Mouse (Mus musculus) kidney, adult 9 months (tissue): ENCODE measurements around the gene Lbhd2.

ENCODE experiments used
- DNase-seq: peaks from one replicate; pipeline ENCODE4 v3.0.0; 2022

The Lbhd2 gene

DNA sequence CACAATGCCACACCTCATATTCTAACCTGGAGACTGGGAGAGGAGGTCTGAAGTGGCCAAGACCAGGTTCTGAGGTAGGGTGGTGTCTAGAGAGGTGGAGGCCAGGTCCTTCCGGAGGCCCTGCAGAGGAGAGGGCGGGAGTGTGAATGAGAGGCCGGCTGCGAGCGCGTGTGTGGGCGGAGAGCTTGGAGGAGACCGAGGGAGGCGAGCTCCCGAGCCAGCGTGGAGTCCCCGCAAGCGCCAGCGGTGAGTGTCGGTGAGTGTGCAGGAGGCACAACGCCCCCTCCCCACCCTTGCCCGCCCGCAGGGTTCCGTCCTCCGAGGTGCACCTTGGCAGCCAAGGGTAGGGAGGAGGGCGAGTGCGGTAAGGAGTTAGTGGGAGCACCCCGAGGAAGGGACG lies at the start of gene Lbhd2:
Gene Lbhd2, plus strand, starts transcription at position 188 of the 400 bp plus-strand sequence.
- no peak for DNase-seq

DNA sequence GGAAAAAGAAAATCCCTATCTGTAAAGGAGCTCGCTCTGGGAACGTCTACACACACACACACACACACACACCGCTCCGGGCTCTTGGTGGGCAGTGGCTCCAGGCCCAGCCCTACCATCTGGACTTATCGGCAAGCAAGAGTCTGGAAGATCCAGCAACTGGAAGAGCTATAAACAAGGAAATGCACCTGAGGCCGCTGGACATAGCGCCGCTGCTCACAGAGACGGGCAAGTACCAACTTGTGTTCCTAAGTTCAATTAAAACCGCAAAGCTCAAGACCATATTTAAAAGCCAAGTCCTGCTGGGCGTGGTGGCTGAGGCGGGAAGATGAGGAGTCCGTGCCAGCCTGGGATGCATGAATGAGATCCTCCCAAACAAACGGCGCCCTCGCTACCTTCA lies 45.9 kb upstream of the Lbhd2 start:
- DNase-seq, result no peak

DNA sequence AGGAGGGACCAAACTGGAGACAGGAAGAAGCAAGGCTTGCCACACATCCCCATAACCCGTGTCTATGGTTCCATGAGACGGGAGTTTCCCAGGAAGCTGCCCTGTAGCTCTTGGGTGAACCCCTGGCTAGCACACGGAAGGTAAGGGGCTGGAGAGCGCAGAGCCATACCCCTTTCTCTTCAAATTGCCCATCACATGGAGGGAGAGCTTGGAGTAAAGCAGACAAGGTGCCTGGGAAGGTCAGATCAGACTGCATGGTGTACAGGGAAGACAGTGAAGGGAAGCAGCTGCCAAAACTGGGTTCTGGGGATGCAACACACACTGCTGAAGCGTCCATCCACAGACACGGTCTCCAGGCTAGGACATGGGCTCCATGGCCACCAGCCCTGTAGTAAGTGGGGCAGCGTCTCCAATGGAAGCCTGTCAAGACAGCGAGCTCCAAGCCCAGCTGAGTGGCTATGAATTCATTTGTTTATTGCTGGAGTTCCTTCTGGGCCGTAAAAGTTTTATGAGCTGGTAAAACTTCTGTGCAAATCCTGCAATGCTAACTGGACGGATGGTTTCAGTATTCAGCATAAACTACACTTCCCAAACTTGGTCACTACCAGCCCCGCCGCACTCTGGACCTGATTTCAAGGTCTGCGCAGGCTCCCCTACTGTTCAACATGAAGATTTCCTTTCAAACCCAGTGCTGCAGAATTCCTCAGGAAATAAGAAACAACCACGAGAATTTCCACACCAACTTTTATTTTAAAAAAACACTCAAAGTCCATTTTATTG lies 45.1 kb upstream of the Lbhd2 start:
- DNase-seq, result peak; percentile 73

DNA sequence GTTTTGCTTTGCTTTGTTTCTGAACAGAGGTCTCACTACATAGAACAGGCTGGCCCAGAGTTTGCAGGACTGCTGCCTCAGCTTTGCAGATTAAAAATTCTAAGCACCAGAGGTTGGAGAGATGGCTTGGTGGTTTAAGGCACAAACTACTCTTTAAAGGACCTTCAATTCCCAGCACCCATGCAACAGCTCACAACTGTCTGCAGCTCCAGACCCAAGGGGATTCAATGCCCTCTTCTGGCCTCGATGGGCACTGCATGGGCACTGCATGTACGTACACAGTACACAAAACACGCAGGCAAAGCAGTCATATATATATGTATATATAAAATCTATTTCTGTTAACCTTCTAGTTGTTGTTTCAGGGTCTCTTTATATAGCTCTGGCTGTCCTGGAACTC lies 42.4 kb upstream of the Lbhd2 start:
- DNase-seq, result no peak

DNA sequence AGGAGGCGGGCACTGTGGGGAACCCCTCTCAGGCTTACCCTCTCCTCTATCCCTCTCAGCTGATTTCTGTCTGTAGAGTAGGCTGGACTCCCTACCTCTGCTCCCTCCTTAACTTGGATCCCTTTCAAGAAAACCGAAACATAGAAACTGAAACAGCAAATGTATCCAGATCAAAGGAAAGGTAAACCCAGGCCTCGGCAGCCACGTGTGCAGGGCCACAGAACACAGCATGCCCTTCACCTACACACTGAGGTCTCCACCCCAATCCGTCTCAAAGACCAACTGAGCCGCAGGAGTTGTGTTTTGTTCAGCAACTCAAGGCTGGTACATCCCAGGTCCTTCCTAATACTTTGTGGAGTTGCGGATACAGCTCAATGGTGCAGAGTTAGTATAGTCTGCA lies 39.5 kb upstream of the Lbhd2 start:
- no peak for DNase-seq

DNA sequence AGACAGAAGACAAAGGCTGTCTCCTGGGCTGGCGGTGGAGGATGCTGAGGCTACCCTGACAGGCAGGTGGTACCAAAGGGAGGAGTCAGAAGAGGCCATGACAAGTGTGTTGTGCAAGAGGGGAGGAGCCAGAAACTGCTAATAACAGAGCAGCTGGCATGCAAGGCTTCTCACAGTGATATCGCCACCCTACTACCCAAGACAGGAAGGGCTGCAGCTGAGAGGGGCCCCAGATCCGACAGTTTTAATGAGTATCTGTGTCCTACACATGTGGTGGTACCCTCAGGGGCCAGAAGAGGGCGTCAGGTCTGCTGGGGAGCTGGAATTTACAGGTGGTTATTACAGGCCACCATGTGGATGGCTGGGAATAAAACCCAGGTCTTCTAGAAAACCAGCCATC lies 36.4 kb upstream of the Lbhd2 start:
- DNase-seq, result no peak

DNA sequence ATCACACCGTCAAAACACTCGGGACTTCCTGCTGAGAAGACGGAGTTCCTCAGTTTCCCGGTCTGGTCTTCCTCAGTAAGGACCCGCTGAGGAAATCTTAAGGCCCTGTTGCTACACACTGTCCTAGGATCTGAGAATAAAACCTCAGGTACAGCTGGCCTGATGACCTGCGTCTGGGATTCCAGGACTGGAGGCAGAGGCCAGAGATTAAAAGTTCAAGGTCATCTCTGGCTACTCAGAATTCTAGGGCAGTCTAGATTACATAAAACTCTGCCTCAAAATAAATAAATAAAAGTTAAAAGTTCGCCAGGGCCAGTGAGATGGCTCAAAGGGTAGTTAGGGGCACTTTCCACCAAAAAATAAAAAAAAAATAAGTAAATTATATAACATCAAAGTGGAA lies 34.7 kb upstream of the Lbhd2 start:
- peak; percentile 60 for DNase-seq

DNA sequence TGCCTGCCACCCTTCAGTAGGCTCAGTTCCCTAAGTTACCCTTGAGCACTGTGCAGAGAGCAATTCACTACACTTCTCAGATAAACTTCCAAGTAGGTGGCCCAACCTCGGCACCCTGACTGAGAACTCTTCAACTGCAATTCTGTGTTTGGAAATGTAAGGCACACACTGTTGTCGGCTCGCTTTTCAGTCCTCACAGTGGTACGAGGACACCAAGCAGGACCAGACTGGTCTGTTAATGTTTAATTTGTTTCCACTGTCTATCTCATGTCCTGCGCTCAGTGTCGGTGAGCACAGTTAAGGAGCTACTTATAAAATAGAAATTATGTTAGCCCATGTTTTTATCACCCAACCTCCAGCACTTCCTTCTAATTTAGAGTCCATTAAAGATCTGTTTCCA lies 33.2 kb upstream of the Lbhd2 start:
- no peak for DNase-seq

DNA sequence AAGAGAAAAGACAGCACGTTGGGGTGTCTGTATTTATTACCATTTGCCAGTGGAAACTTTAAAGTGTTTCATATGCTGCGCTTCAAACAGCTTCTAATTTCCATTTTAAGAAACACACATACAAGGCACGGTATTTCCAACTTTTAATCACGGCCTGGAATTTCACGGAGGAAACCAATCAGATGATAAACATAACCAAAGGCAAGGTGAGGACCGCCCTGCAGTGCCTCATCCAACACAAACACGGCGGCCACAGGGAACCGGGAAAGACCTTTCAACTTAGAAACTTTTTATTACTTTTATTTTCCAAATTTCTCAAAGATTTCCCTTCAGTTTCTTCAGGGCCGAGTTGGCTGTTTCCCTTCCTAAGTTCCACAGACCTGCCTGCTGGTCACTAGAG lies 31.9 kb upstream of the Lbhd2 start:
- DNase-seq, result no peak

DNA sequence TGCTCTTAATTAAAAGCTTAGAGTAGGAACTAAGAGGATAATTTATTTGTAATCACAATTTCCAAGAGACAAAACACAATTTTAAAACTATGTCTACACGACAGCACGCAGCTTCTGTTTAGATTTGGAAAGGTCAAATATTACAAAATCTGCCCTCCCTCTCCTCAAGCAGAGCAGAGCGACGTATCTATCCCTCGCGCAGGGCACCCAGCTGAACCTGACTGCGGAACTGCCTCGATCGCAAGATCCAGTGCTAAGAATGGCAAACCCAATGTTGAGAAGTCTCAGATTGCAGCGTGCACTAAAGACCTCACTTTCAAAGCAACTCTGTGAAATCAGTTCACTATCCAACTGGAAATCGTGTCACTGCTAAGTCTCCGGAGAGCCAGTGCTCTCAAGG lies 31.1 kb upstream of the Lbhd2 start:
- no peak for DNase-seq

DNA sequence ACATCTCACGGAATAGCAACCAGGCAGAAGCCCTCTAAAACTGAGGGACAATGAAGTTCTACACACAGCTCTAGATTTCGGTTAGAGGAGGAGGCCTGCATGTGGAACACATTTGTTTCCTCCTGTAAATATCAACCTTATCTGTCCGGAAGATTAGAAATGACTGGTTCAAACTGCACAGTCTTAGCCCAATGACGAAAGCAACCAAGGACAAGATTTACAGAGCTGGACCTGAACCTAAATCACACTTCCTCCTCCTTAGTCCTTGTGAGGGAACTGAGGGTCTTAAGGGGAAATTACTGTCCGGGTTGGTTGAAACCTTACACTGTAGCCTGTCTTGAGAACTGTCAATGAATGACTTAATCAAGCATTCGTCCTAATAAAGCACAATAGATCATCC lies 30.6 kb upstream of the Lbhd2 start:
- DNase-seq, result no peak

DNA sequence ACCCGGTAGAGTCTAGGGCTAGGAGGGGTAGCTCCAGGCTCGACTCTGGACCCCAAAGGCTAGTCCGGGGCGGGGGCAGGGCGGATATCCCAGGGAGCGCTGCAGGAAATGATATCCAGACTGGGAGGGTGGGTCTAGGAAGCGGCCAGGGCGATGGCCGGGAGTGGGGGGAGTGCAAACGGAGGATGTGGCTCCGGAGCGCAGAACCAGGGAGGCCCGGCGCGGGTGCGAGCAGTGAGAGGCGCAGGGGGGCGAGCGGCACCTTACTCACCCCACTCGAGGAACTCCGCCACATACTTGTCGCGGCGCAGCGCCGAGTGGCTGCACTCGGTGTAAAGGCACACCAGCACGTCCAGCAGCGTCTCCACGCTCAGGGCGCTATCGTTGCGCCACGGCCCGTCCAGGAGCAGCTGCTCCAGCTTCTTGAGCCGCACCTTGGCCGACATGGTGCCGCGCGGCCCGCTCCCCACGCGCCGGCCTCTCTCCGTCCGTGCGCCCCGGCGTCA lies 29.7 kb upstream of the Lbhd2 start:
- DNase-seq, result peak; percentile 70

DNA sequence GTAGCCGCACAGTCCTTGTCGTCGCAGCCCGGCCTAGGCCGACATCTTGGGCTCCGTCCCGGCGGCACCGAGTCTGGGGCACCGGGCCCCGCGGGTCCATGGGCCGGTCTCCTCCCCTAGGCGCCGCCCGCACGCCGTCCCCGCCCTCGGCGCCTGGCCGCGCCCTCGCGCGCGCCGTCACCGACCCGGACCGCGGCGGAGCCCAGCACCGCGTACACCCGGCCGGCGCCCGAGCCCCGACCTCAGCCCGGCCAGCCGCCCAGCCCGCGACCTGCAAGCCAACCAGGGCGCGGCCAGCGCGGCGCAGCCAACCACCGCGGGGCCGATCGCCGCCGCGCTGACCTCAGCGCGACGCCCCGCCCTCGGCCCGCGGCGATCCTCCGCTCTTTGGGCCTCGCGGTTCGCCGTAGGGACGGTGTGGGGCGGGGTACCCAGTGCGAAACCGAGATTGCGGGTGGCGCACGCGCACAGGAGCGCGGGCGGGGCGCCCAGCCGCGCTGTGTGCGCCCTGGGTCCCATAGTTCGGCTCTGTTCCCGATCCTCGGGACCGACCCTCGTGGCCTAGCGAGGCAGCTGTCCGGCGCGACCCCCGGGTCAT lies 29.1 kb upstream of the Lbhd2 start, which contains the start of gene Cdc42bpb:
Gene Cdc42bpb, minus strand, starts transcription at position 343 of the 598 bp plus-strand sequence.
- DNase-seq, result peak; percentile 96

DNA sequence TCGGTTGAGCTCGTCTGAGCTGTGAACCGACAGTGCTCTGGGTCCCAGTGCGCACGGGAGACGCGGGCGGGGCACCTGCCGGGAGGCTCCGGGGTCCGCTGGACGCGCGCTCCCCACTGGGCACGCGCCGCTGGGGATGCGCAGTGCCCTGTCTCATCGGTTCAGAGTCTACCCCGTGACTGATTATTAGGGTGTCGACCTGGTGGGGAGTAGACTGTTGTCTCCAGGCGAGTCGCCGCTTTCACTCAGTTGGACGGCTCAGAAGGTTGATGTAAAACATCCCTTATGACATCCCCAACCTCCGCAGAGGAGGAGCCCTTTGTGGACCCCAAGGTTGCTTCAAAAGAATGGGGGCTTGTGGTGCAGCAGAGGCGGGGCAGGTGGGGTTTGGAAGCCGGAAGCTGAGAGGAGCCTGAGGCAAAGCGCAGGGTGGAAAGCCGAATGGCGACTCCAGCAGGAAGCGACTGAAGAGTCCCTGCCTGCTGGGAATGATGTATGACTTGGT lies 28.6 kb upstream of the Lbhd2 start:
- DNase-seq, result no peak

DNA sequence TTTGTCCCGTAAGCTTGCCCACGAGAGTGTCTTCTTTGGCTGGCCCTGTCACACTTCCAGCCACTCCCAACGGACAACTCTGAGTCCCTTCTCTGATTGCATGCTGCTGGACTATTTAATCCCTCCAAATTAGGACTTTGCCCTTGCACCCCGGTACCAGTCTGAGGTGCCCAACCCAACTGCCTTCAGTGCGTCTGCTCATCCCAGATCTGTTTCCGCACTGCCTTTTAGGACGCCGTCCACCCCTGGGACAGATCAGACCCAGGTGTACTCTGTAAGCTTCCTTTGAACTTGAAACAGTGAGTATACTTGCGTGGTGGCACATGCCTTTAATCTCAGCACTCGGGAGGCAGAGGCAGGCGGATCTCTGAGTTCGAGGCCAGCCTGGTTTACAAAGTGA lies 27.8 kb upstream of the Lbhd2 start:
- no peak for DNase-seq

DNA sequence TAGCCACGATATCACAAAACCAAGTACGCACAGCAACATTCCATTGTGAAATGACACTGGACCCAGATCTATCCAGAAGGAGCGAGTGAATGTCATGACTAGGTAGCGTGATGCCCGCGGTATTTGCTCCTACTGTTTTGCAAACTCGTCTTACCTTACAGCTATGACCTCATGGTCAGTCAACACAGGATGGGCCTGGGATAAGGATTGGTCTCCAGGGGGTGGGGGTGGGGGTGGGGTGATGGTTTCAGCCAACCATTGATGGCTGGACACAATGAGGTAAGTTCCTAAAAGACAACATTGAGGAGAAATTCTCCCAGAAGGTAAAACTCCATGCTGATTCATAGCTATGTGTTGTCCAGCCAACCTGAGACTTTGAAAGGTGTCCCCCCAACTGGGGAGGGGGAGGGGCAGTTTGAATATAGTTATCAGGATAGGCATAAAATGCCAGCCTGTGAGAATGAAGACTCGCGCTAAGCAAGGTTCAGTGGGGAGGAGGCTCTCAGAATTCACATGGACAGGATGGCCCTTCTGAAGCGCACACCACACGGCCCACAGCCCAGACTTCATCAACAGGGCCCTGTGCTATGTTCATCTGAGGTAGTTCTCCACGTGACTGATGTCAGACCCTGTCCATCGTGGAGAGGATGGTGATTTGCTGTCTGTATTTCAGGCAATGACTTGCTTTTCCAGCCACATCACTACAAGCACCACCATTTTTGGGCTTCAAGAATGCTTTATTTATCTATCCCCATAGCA lies 20.5 kb upstream of the Lbhd2 start:
- DNase-seq, result no peak

DNA sequence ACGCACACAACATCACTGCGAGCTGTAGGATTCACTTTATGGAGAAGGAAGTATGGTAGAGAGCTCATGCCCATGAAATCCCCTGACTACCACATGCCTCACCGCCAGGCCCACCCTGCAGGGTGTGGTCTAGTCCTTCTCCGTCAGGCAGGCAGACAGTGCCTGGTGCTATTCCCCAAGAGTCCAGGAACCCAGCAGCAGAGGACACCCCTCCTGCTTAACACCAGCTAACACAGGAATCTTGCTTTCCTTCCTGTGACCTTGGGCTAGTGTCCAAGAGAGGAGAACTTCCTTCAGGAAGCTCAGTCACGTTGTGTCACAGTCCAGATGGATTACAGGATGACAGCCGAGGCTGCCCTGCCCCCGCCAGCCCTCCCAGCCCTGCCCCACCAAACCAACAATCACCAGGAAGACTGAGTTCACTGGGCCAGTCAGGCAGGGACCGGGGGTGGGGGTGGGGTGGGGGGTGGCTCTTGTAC lies 19.9 kb upstream of the Lbhd2 start:
- peak; percentile 78 for DNase-seq

DNA sequence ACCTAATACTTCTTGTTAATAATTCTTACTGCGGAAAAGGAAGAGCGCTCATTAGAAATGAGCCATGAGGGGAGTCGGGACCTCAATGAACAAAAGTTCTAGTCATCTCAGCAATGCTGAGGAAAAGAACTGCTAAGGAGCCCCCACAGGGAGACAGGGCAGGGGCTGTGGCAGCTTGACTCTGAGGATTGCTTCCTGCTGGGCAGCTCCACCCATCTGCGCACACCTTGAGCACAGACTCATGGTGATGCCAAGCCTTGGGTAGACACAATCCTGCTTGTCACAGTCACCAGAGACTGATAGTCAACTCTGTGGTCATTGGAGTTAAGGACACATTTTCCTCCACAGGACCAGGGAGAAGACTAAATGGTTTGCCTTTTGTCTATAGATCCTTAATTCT lies 19.5 kb upstream of the Lbhd2 start:
- DNase-seq, result no peak

DNA sequence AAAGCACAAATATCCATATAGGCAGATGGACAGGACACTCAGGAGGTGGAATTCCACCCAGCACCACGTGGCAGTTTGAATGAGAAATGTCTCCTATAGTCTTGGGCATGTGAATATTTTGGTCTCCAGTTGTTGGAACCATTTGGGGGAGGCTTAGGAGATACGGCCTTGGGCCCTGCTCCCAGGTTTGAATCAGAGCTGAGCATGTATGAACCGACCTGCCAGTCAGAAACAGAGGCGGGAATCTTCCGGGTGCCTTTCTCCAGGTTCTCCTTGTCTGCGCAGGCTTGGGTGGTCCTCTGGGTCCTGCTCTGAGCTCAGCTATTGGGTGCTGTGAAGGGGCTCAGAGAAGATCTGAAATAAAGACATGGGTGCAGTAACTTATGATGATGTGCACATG lies 12.6 kb upstream of the Lbhd2 start:
- no peak for DNase-seq

DNA sequence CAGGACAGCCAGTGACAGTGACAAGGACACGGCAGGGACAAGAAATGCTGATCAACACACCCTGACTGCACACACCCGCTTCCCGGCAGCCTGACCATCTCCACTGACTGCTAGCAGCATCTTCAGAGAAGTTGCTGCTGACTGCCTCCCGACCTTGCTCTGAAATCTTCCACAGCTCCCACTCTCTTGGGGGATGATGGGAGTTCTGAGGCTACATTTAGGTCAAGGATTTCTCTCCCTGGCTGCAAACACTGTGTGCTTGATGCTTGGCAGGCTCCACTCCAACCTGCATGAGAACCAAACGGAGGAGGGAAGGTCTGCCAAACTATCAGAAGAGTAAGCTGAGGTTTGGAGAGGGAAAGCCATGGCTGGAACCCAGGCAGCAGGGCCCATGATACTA lies 9.6 kb upstream of the Lbhd2 start:
- DNase-seq, result no peak

DNA sequence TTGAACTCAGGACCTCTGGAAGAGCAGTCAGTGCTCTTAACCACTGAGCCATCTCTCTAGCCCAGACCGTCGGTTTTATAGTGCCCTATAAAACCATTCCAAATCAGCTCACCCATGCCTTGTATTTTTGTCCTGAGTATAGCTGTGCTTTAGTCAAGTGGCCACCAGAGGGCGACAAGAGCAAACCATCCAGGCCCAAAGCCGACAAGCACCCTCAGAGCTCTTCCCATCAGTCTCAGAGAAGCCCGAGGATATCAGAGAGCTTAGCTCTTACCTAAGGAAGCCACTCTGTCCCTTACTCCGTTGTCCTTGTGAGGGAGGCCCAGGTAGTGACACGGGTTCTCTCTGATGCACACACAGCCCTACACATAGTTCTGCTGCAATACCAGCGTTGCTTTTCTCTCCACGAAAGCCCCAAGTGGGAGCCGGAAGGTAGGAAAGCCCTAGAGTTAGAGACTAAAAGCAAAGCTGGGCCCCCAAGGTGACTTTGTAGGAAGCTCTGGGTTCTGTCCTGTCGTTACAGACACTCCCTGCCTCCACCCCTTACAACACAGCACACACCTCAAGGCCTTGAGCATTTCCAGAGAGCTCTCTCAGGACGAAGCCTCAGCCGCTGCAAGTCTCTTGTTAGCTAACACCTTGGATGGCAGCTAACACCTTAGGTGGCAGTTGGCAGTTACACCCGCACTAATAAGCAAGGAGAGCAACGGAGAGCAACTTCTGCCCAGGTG lies 5.0 kb upstream of the Lbhd2 start:
- peak; percentile 82 for DNase-seq

DNA sequence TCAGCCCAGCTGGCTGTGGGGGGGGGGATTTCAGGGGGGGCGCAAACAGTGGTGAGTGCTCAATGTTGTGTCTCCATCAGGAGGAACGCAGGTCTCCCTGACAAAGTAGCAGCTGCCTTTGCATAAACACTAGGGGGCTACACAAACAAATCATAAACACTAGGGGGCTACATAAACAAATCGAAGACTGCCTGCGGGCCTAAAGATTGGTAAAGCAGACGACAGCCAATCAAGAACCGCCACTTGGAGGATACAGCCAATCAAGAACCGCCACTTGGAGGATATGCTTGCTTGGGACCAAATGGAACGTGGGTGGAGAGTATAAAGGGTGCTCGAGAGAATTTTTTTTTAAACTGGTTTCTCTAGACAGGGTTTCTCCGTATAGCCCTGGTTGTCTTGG lies 1.7 kb upstream of the Lbhd2 start:
- DNase-seq, result no peak

DNA sequence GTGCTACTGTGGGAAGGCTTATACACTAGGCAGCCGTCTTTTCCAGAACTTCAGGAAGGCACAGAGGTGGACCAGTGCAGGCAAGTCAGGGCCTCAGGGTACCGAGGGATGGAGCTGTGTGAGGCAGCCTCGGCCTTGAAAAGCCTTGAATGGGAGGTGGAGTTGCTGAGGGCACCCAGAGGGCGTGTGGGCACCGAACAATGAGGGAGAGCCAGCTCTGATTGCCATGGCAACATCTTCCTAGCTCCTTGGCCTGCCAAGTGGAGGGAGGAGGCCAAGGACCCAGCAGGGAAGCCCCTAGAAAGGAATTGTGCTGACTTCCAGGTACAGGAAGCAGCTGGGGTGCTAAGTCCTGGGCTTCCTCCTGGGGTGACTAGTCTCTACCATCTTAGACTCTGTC lies 3.0 kb downstream of the Lbhd2 start:
- DNase-seq, result no peak
